ENCODE assay signal across 19 mouse cellular contexts in genomic region chr14:13651039-13651438, GRCm38 (mm10). TPM values are rescaled to one million over a fixed set of nuclear protein-coding genes. Genes with fewer than 3 reads are reported as not detected.
A peak's percentile ranks its signal among the peaks of the same experiment; 100 is the strongest.
DNase-seq lines count a peak whose midpoint lies in the region; ATAC-seq and TF ChIP-seq lines count a peak whose summit lies in the region.
"Had no signal": no experiment of that assay in that cellular context is flagged by ENCODE, and none has a peak within 500 bp of the region (broad histone marks: within the 10 kb centered on the region; RNA-seq: fewer than 3 reads in every experiment).

No protein-coding gene starts in this region.

- no peak overlapping the region for H3K4me3 ChIP-seq in forebrain, embryonic 12.5 days (replicated peaks)
- H3K4me3 ChIP-seq in forebrain, postnatal 0 days (ENCODE audit: low read depth, low read length): no peak overlapping the region
- H3K4me3 ChIP-seq in forebrain, embryonic 16.5 days (replicated peaks; ENCODE audit: low read length): no peak overlapping the region
- no peak overlapping the region for H3K4me3 ChIP-seq in midbrain, embryonic 12.5 days
- H3K4me3 ChIP-seq: embryonic facial prominence, embryonic 15.5 days; intestine, embryonic 15.5 days; limb, embryonic 12.5 days had no signal

- peaks cover 13% of the 10 kb centered on the region for H3K4me1 ChIP-seq in forebrain, embryonic 12.5 days
- 0 out of 2 replicates have a peak, but pooled peaks cover 4% of the 10 kb centered on the region for H3K4me1 ChIP-seq in forebrain, postnatal 0 days (ENCODE audit: insufficient read depth)
- peaks cover 16% of the 10 kb centered on the region for H3K4me1 ChIP-seq in forebrain, embryonic 16.5 days (replicated peaks; ENCODE audit: control insufficient read depth, insufficient read depth, low read length)
- peaks cover 11% of the 10 kb centered on the region; the same call in 1 of the 2 replicates for H3K4me1 ChIP-seq in midbrain, embryonic 12.5 days
- H3K4me1 ChIP-seq: intestine, embryonic 15.5 days had no signal

- no peaks in the 10 kb centered on the region for H3K9me3 ChIP-seq in forebrain, embryonic 12.5 days
- H3K9me3 ChIP-seq in forebrain, postnatal 0 days (ENCODE audit: low read length): no peaks in the 10 kb centered on the region
- no peaks in the 10 kb centered on the region for H3K9me3 ChIP-seq in forebrain, embryonic 16.5 days (ENCODE audit: control insufficient read depth, low read length)
- H3K9me3 ChIP-seq in midbrain, embryonic 12.5 days: no peaks in the 10 kb centered on the region
- H3K9me3 ChIP-seq: embryonic facial prominence, embryonic 15.5 days; intestine, embryonic 15.5 days; limb, embryonic 12.5 days had no signal

- WGBS in forebrain, embryonic 12.5 days: 69% methylated on average over 1 of the region's 1 CpGs
- WGBS in forebrain, postnatal 0 days: 66% methylated on average over 1 of the region's 1 CpGs
- WGBS in forebrain, embryonic 16.5 days: 89% methylated on average over 1 of the region's 1 CpGs
- 74% methylated on average over 1 of the region's 1 CpGs for WGBS in midbrain, embryonic 12.5 days

- TF ChIP-seq CTCF in forebrain, postnatal 0 days (IDR thresholded peaks at IDR 0.05; ENCODE audit: low read depth): no peak

- H3K36me3 ChIP-seq in forebrain, embryonic 12.5 days (replicated peaks): no peaks in the 10 kb centered on the region
- H3K36me3 ChIP-seq in forebrain, postnatal 0 days (ENCODE audit: insufficient read depth): no peaks in the 10 kb centered on the region
- H3K36me3 ChIP-seq in forebrain, embryonic 16.5 days (ENCODE audit: control insufficient read depth, insufficient read depth): no peaks in the 10 kb centered on the region
- no peaks in the 10 kb centered on the region for H3K36me3 ChIP-seq in midbrain, embryonic 12.5 days
- H3K36me3 ChIP-seq: embryonic facial prominence, embryonic 15.5 days; intestine, embryonic 15.5 days; limb, embryonic 12.5 days had no signal

- H3K4me2 ChIP-seq in forebrain, embryonic 12.5 days: no peak overlapping the region
- no peak overlapping the region for H3K4me2 ChIP-seq in forebrain, postnatal 0 days (ENCODE audit: low read depth)
- H3K4me2 ChIP-seq in forebrain, embryonic 16.5 days (ENCODE audit: low read length): no peak overlapping the region
- no peak overlapping the region for H3K4me2 ChIP-seq in midbrain, embryonic 12.5 days (replicated peaks)
- H3K4me2 ChIP-seq: embryonic facial prominence, embryonic 15.5 days; intestine, embryonic 15.5 days; limb, embryonic 12.5 days had no signal

- DNase-seq in forebrain, postnatal 0 days: no peak
- DNase-seq in embryo, embryonic 10.5 days (ENCODE audit: low spot score): peak; percentile 52
- no peak for DNase-seq in adrenal gland, adult 8-10 months
- no peak for DNase-seq in thymus, postnatal 36 days
- no peak for DNase-seq in kidney, postnatal 14 days
- DNase-seq: adrenal gland, postnatal 36 days; kidney, postnatal 25 days; layer of hippocampus, postnatal 36 days; right cerebral cortex, postnatal 4 days; thymus, adult 2 months had no signal

- H3K27me3 ChIP-seq in forebrain, embryonic 12.5 days: no peaks in the 10 kb centered on the region
- no peaks in the 10 kb centered on the region for H3K27me3 ChIP-seq in forebrain, postnatal 0 days (ENCODE audit: insufficient read depth, low read length)
- H3K27me3 ChIP-seq in forebrain, embryonic 16.5 days (replicated peaks; ENCODE audit: control insufficient read depth, insufficient read depth, low read length): no peaks in the 10 kb centered on the region
- H3K27me3 ChIP-seq in midbrain, embryonic 12.5 days: no peaks in the 10 kb centered on the region
- H3K27me3 ChIP-seq: embryonic facial prominence, embryonic 15.5 days; intestine, embryonic 15.5 days; limb, embryonic 12.5 days had no signal

- H3K27ac ChIP-seq in forebrain, embryonic 12.5 days: peak overlapping the region; percentile 42; the same call in 1 of the 2 replicates
- H3K27ac ChIP-seq in forebrain, postnatal 0 days (ENCODE audit: low read depth, low read length): no peak overlapping the region
- H3K27ac ChIP-seq in forebrain, embryonic 16.5 days (ENCODE audit: low read length): peak overlapping the region; percentile 0; the same call in 1 of the 2 replicates
- H3K27ac ChIP-seq in midbrain, embryonic 12.5 days (replicated peaks): 0 out of 2 replicates have a peak overlapping the region, but pooled peaks have one; percentile 56
- H3K27ac ChIP-seq: embryonic facial prominence, embryonic 15.5 days; intestine, embryonic 15.5 days; limb, embryonic 12.5 days had no signal

- H3K9ac ChIP-seq in forebrain, embryonic 12.5 days: no peak overlapping the region
- H3K9ac ChIP-seq in forebrain, postnatal 0 days: no peak overlapping the region
- H3K9ac ChIP-seq in forebrain, embryonic 16.5 days (replicated peaks; ENCODE audit: low read depth, low read length): no peak overlapping the region
- no peak overlapping the region for H3K9ac ChIP-seq in midbrain, embryonic 12.5 days (replicated peaks)
- H3K9ac ChIP-seq: embryonic facial prominence, embryonic 15.5 days; intestine, embryonic 15.5 days; limb, embryonic 12.5 days had no signal

- ATAC-seq in forebrain, embryonic 12.5 days (ENCODE audit: low FRiP score): peak; percentile 66; the same call in 1 of the 2 replicates
- no peak for ATAC-seq in forebrain, postnatal 0 days
- no peak for ATAC-seq in forebrain, embryonic 16.5 days
- peak; percentile 83 for ATAC-seq in midbrain, embryonic 12.5 days (ENCODE audit: low FRiP score, low read depth)
- ATAC-seq: intestine, embryonic 15.5 days had no signal

RNA-seq across cellular contexts. Expression of gene Sntn, which starts 19.6 kb away (rescaled TPM):
- not detected in 2 replicates for polyA plus RNA-seq in forebrain, embryonic 12.5 days (2016; fragmentation: Nextera tagmentation; extraction: Ambion mirVana)
- total RNA-seq in forebrain, postnatal 0 days (2014; rRNA removed): 0.23 TPM in 1 of 2 replicates, not detected in the other
- polyA plus RNA-seq in forebrain, postnatal 0 days (2015; fragmentation: Nextera tagmentation; extraction: Ambion mirVana): 0.15 and 0.16 TPM in 2 replicates
- polyA plus RNA-seq in forebrain, embryonic 16.5 days (2015; fragmentation: Nextera tagmentation; extraction: Ambion mirVana): 0.20 TPM in 1 of 2 replicates, not detected in the other
- not detected in 2 replicates for polyA plus RNA-seq in midbrain, embryonic 12.5 days (2016; fragmentation: Nextera tagmentation; extraction: Ambion mirVana)
- total RNA-seq in adrenal gland, adult 8-10 months (2022): not detected
- total RNA-seq: adrenal gland, postnatal 36 days; ES-E14 had no signal
- polyA plus RNA-seq: C2C12; intestine, embryonic 15.5 days; limb, embryonic 12.5 days; liver, embryonic 16.5 days; thymus, adult 2 months had no signal

Comparison
In these comparisons a context has a peak if more than half of its experiments do, and no peak if none do; other contexts are left out.
1. ATAC-seq: peak in forebrain, embryonic 12.5 days (single experiment) and midbrain, embryonic 12.5 days (single experiment); none in forebrain, postnatal 0 days (single experiment) and forebrain, embryonic 16.5 days (single experiment).